Mouse (Mus musculus) liver (tissue): Measurements from ENCODE around the gene Prdm10.

ENCODE experiments used
- DNase-seq: peaks from one replicate; pipeline ENCODE4 v3.0.0-alpha.2; 2020; ENCODE audit warnings: mixed read lengths

The Prdm10 gene

DNA sequence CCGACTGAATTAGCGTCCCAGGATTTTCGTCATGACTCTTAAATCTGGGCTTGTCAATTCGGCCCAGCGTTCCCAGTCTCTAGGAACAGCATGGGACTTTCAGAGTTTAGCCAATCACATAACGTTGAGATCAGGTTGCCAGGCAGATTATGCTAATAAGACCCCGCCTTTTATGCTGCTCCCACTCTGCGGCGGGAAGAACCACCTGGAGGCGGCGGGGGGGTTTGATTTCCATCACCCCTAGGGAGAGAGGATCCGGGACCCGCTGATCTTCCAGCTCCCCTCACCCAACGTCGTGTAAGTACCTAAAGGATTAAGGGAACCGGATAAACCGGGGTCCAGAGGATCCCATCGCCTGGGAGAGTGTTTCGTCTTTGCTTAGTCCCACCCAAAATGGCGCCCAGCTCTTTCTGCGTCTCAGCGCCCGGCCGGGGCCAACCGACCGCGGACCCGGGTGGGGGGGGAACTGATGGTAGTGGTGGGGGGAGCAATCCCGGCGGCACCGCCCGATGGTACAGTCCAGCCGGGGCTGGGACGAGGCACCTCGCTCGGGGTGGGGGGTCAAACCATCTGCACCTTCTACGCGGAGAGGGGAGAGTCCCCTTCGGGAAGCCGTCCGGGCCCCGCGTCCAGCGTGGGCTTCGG lies at the start of gene Prdm10:
Gene Prdm10 (plus strand): TSS at position 173 of the 645 bp plus-strand sequence.
- peak; percentile 94 for DNase-seq

DNA sequence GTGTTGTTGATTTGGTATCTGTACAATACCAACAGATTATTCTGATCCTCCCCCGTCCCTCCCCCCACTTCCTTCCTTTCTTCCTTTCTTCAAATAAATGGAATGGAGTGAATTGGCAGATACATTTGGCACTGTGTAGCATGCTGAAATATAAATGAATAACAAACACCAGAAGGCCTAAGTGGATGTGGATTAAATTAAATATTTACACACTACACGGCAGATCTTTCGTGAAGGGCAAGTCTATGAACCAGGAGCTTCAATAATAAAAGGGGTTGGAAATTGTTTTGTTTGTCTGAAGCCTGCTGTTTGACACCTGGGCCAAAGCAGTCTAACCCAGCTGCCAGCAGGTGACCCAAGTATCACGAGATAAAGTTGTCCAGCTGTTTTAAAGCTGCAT lies 45.3 kb upstream of the Prdm10 start:
- no peak for DNase-seq

DNA sequence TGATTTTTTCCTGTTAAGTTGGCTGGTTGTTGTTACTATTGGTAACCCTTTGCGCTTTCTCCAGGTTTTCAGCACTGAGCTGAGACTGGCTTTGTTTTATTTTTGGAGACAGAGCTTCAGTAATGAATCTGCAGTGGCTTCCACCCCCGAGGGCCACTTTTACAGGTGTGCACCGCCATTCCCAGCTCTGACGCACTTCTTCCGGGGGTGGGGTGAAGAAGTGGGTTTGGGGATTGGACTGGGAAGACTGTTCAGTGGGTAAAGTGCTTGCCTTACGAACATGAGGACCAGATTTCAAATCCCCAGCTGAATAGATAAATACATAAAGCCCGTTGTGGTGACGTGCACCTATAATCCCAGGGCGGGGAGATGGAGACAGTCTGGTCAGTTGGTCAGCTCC lies 44.8 kb upstream of the Prdm10 start:
- no peak for DNase-seq

GRCm38 (mm10) chr9:31236079-31236478 lies 44.3 kb upstream of the Prdm10 start:
- DNase-seq: no peak

GRCm38 (mm10) chr9:31238526-31238925 lies 41.8 kb upstream of the Prdm10 start:
- DNase-seq: no peak

DNA sequence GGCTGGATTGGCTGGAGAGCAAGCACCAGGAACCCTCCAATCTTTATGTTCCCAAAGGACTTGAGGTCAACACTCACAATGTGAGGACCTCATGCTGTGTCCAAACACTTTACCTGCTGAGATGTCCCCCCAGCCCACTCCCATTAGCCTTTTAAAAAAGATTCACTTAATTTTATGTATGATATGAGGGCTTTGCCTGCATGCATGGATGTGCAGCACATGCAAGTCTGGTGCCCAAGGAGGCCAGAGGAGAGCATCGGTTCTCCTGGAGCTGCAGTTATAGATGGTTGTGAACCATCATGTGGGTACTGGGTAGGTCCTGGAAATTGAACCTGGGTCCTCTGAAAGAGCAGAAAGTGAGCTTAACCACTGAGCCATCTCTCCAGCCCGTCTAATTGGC lies 40.8 kb upstream of the Prdm10 start:
- DNase-seq: no peak

DNA sequence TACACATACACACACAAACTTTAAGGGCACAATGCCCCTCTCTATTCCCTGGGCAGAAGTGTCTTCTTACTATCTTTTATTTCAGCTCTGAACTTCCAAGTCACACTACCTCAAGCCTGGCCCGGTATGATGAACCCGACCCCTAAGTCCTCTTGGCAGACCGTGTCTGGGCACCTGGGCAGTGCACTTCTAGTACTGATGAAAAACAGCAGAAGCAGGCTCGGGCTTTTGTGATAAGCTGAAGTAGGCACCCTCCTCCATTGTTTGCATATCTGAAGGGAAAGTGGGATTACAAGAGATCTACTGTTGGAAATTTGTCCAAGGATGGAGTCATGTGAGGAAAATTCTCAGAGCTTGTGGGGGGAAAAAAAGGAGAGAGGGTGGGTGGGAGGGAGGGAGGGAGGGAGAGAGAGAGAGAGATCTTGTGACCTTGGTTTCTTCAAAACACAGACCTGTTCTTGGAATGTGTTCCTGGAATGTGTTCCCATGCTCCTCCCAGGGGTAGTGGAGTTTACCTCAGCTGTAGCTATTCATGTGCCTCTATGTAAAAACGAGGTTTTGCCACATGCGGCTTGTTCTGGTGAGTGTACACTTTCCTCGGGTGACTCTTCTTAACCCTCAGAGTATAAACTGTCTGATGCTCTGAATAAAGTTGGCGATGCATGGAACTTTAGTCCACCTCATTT lies 39.7 kb upstream of the Prdm10 start:
- no peak for DNase-seq

GRCm38 (mm10) chr9:31241208-31241699 lies 39.1 kb upstream of the Prdm10 start:
- DNase-seq: no peak

DNA sequence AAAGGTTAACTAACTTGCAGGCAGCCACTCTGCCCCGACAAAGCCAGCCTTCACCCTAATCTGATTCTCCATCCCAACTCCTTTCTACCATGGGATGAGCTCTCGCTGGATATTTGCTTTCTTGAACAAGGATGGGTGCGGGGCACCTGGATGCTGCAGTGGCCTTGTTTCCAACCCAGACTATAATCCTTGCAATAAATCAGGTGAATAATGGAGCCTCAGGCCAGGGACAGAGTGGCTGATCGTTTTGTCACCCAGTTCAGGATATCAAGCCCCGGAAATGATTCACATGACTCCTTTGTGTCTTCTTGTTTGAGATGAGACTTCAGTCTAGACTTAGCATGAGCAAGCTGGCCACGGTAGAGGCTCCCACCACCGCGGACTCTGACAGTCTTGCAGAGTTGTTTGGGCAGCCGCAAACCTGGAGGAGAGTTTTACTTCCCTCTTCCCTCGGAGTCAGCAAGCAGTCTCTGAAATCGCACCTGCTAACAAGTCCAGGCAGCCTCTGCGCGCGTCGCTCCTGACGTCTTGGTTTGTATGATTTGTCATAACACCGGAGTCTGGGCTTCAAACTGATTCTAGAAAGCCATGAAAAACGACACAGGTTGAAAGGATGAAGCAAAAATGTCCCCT lies 36.9 kb upstream of the Prdm10 start:
- no peak for DNase-seq

- DNase-seq: no peak
Observed at GRCm38 (mm10) chr9:31243939-31244333, 36.4 kb upstream of the Prdm10 start.

GRCm38 (mm10) chr9:31245006-31245405 lies 35.3 kb upstream of the Prdm10 start:
- DNase-seq: no peak

DNA sequence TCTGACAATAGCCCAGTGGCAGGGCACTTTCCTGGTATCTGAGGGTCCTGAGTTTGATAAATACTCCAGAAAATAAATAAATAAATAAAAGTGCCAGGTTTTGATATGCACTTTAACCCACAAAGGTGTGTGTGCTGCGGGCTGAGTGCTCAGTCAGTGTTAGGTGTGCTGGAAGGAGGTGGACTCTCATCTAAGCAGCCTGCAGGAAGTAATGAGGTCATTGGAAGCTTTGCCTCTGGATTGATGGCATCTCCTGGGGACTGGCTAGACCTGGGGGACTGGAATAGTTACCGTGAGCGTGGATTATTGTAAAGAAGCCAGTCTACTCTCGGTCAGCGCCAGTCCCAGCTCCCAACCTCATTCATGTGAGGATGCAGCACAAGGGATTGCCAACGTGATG lies 33.9 kb upstream of the Prdm10 start:
- DNase-seq: no peak

DNA sequence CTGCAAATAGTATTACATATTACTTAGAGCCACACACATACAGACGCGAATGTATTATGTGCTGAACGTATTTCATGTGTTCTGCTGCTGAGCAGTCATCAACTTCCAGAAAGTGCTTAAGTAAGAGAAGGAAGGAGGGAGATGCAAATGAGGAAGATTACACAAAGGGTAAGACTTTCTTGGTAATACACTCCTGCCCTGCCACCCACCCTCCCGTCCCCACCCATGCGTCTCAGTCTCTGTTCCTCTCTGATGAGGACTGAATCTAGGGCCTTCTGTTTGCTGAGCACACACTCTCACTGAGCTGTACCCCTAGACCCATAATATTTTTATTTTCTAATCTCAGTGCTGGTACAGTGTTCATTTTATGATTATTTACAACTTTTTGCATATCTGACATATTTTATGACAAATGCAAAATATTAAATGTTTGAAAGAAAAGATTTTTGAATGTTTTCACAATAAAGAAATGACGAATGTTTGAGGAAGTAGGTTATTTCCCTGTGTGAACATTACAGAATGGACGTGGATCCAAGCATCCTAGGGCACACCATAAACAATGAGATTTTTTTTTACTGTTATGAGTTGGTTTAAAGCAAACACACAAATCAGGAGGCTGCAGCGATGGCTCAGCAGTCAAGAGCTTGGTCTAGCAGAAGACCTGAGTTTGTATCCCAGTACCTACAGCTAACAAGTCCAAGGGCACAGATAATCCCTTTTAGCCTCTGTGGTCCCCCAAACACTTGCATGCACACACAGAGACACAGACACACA lies 32.7 kb upstream of the Prdm10 start:
- no peak for DNase-seq

DNA sequence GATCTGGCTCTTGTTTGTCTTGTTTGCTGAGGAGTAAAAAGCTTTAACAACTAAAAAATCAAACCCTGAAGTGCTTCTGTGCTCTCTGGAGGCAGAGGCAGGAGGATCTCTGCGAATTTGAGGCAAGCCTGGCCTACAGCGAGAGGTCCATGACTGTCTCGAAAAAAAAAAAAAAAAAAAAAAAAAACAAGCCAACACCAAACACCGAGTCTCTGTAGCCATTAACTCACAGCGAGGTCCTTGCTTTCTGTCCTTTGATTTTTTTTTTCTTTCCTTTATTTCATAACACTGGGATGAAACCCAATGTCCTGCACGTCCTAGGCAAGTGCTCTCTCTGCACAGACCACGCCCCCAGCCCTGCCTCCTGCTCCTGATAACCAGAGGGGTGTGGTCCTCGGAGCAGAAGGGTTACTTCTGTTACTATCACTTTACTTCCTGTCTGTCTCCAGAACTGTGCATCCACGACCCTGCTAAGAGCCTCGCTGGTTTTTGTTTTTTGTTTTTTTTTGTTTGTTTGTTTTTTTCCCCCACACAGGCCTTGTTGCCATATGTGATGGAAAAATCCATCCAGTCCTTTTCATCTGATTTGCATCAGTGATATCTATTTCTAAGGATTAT lies 28.0 kb upstream of the Prdm10 start:
- peak; percentile 96 for DNase-seq

GRCm38 (mm10) chr9:31253311-31253734 lies 27.0 kb upstream of the Prdm10 start:
- peak; percentile 57 for DNase-seq

DNA sequence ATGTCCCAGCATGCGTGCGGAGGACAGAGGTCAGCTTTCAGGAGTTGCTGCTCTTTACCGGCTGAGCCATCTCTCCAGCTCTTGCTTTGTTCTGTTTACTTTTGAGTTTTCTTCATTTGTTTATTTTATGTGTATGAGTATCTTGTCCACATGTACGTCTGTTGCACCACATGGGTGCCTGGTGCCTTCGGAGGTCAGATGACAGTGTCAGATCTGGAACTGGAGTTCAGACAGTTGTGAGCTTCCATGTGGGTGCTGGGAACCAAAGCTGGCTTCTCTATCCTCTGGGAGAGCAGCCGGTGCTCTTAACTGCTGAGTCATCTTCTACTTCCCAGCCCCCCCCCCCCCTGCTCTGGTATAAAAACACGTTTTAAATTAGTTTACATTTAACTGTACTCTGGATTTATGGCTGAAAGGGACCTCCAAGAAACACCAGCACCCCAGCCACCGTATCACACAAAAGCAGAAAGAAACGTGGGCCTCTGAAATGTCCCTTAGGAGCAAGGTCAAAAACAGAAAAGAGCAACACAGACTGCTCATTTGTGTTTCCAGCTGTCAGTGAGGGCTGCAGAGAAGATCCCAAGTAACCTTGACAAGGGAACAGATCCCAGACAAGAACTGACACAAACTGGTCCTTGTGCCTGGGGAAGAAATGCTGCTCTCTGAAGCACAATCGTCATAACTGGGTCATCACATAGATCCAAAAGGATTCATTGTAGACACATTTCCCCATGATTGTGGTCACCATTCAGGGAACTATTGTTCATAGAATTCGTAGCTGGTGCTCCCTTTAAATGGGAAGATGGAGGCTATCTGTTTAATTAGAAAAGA lies 26.3 kb upstream of the Prdm10 start:
- peak; percentile 78 for DNase-seq

- peak; percentile 89 for DNase-seq
Observed at GRCm38 (mm10) chr9:31254697-31255004, 25.7 kb upstream of the Prdm10 start.

- DNase-seq: no peak
Observed at GRCm38 (mm10) chr9:31255953-31256352, 24.4 kb upstream of the Prdm10 start.

GRCm38 (mm10) chr9:31258237-31258636 lies 22.1 kb upstream of the Prdm10 start:
- DNase-seq: no peak

- no peak for DNase-seq
Observed at GRCm38 (mm10) chr9:31260219-31260618, 20.1 kb upstream of the Prdm10 start.

GRCm38 (mm10) chr9:31262226-31263105 lies 17.9 kb upstream of the Prdm10 start:
- DNase-seq: peak; percentile 41
